Mouse (Mus musculus) fat pad, adult 2 months (tissue): Measurements from ENCODE around the gene Adipoq.

Experiments used
- DNase-seq: peaks from one replicate; pipeline ENCODE4 v3.0.0-alpha.2; 2011; ENCODE audit warnings: low read depth, low spot score; ENCODE audit errors: extremely low read depth

Adipoq gene

GRCm38 (mm10) chr16:23114339-23115171 lies 31.8 kb upstream of the Adipoq start:
- no peak for DNase-seq

- DNase-seq = no peak
Observed at GRCm38 (mm10) chr16:23115486-23115885, 30.9 kb upstream of the Adipoq start.

GRCm38 (mm10) chr16:23117173-23117572 lies 29.2 kb upstream of the Adipoq start:
- DNase-seq = no peak

GRCm38 (mm10) chr16:23122446-23122845 lies 23.9 kb upstream of the Adipoq start:
- DNase-seq = no peak

GRCm38 (mm10) chr16:23123104-23123503 lies 23.2 kb upstream of the Adipoq start:
- no peak for DNase-seq

- no peak for DNase-seq
Observed at GRCm38 (mm10) chr16:23124398-23124797, 21.9 kb upstream of the Adipoq start.

- no peak for DNase-seq
Observed at GRCm38 (mm10) chr16:23127311-23127672, 19.0 kb upstream of the Adipoq start.

- no peak for DNase-seq
Observed at GRCm38 (mm10) chr16:23127673-23128375, 18.5 kb upstream of the Adipoq start, which contains the start of gene Rfc4. Gene Rfc4 (minus strand): TSS chr16:23127737.

GRCm38 (mm10) chr16:23130303-23130702 lies 16.0 kb upstream of the Adipoq start:
- DNase-seq = no peak

GRCm38 (mm10) chr16:23132336-23132735 lies 14.0 kb upstream of the Adipoq start:
- DNase-seq = no peak

- DNase-seq = no peak
Observed at GRCm38 (mm10) chr16:23135421-23136149, 10.8 kb upstream of the Adipoq start.

GRCm38 (mm10) chr16:23136406-23136970 lies 9.8 kb upstream of the Adipoq start:
- no peak for DNase-seq

GRCm38 (mm10) chr16:23140911-23141310 lies 5.4 kb upstream of the Adipoq start:
- no peak for DNase-seq

- DNase-seq = no peak
Observed at GRCm38 (mm10) chr16:23144326-23144725, 2.0 kb upstream of the Adipoq start.

- no peak for DNase-seq
Observed at GRCm38 (mm10) chr16:23145211-23145610, 1.1 kb upstream of the Adipoq start.

- DNase-seq = no peak
Observed at GRCm38 (mm10) chr16:23148936-23149335, 2.6 kb downstream of the Adipoq start.

- no peak for DNase-seq
Observed at GRCm38 (mm10) chr16:23149396-23149795, 3.1 kb downstream of the Adipoq start.

GRCm38 (mm10) chr16:23151423-23151822 lies 5.1 kb downstream of the Adipoq start:
- no peak for DNase-seq

GRCm38 (mm10) chr16:23154261-23154660 lies 7.9 kb downstream of the Adipoq start:
- DNase-seq = no peak

- no peak for DNase-seq
Observed at GRCm38 (mm10) chr16:23157013-23157412, 10.7 kb downstream of the Adipoq start.

- DNase-seq = no peak
Observed at GRCm38 (mm10) chr16:23158292-23158691, 12.0 kb downstream of the Adipoq start.
